Mouse (Mus musculus) CH12.LX (cell line): ENCODE results near the gene Gm37240.

Experiments
- CHD2 ChIP-seq: IDR thresholded peaks from 2 replicates; pipeline ENCODE4 v1.6.1; 2011; ENCODE audit warnings: low read length, improper control_type of control experiment
- CTCF ChIP-seq, 2 experiments: IDR thresholded peaks in 1 of 2; conservative IDR thresholded peaks in 1 of 2; 2 replicates each; pipeline ENCODE4 v1.5.1; 2011 to 2012; ENCODE audit warnings: low read depth in 2 of 2, low read length in 2 of 2, improper control_type of control experiment in 1 of 2, inconsistent platforms in 1 of 2, mild to moderate bottlenecking in 1 of 2, moderate library complexity in 1 of 2
- EP300 ChIP-seq: IDR thresholded peaks from 2 replicates; pipeline ENCODE4 v1.6.1; 2011; ENCODE audit warnings: low read length, improper control_type of control experiment
- RAD21 ChIP-seq: IDR thresholded peaks from 2 replicates; pipeline ENCODE4 v1.6.1; 2011; ENCODE audit warnings: low read depth, mild to moderate bottlenecking, low read length, improper control_type of control experiment, moderate library complexity
- ZC3H11A ChIP-seq: IDR thresholded peaks from 2 replicates; pipeline ENCODE4 v1.6.1; 2012; ENCODE audit warnings: low read depth, mild to moderate bottlenecking, inconsistent platforms, low read length, improper control_type of control experiment

DNA sequence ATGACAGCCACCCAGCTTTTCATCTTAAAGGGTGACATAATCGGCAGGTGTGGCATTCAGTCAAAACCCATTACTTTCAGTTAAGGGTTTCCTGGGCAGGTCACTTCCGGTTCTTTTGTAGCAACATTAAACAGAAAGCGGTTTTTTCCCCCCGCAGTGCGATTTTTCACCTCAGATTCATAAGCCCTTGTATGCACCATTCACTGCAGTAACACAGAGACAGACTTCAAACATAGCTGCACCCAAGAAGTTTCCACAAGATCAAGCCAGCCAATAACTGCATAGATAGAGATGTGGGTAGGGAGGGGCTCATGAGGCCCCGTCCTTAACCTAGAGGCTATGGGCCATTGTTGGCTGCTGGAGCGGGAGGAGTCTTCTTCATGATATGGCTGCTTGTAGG lies 760.3 kb downstream of the Gm37240 start:
- TF ChIP-seq CTCF (conservative IDR thresholded peaks at IDR 0.05 in 1 of 2, IDR thresholded peaks at IDR 0.05 in 1 of 2; ENCODE audit: low read depth in 2 of 2, low read length in 2 of 2) (no peak), EP300 (peak; percentile 48; the same call in 1 of the 2 replicates), ZC3H11A (no peak), RAD21 (no peak), CHD2 (0 out of 2 replicates have a peak, but pooled peaks have one; percentile 14)
